Mouse (Mus musculus): ENCODE data around the gene Slc26a8. TPM values are rescaled to one million over a fixed set of nuclear protein-coding genes. Genes with fewer than 3 reads are reported as not detected.

Gene Slc26a8
- total RNA-seq, 1 experiment, result 1.1 TPM

DNA sequence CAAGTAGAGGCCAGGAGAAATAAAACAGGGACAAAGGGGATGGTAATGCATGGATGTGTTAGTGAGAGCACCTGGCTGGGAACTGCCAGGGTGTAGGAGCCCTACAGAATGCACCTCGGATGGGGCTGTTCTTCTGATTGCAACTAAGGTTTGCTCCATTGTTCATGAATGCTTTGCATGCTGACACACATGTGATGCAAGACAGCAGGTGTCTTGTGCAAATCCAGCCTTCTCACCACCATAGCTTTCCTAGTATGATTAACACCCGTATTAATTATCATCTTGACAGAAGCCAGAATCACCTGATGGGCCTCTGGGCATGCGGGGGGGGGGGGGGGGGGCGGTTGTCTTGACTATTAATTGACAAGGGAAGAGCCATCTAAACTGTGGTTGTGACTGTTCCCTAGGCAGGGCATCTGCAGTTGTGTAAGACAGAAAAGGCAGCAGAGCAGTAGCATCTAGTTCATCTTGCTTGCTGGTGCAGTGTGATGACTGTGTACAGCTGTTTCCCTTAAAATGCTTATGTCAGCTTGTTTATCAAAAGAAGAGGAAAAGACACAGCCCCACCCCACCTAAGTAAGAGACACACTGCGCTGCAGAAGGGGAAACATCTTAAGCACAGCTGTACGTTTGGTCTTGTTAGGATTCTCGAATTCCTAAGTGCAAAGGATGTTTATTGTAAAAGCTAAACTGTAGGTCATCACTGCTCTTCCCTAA lies 26.0 kb upstream of the Slc26a8 start:
- Histone ChIP-seq H3K9ac (ENCODE audit: insufficient read depth, low read depth, low read length, poor library complexity, severe bottlenecking) (no peak overlapping the region), H3K9me3 (ENCODE audit: control insufficient read depth, insufficient read depth, low read depth, low read length) (no peaks in the 10 kb centered on the region), H3K27ac (ENCODE audit: insufficient read depth, low read depth, low read length, poor library complexity, severe bottlenecking) (no peak overlapping the region), H3K36me3 (ENCODE audit: control insufficient read depth, insufficient read depth, low read length, poor library complexity, severe bottlenecking) (peaks cover 29% of the 10 kb centered on the region), H3K4me3 (ENCODE audit: insufficient read depth in 1 of 2, low read depth in 1 of 2, low read length in 2 of 2, poor library complexity in 1 of 2, severe bottlenecking in 1 of 2) (no peak overlapping the region), H3K4me1 (ENCODE audit: control insufficient read depth in 2 of 2, insufficient read depth in 2 of 2, low read length in 2 of 2, poor library complexity in 1 of 2) (peaks cover 0 to 2% of the 10 kb centered on the region in 2 experiments; a peak in 2 of 4 replicates)
- TF ChIP-seq ZC3H11A (IDR thresholded peaks at IDR 0.05; ENCODE audit: borderline replicate concordance, low read depth, low read length) (no peak), ZNF384 (IDR thresholded peaks at IDR 0.05; ENCODE audit: low read depth, low read length) (no peak), CHD2 (IDR thresholded peaks at IDR 0.05; ENCODE audit: low read depth, low read length) (no peak), HCFC1 (IDR thresholded peaks at IDR 0.05; ENCODE audit: borderline replicate concordance, insufficient read depth, low read length) (no peak), MAFK (IDR thresholded peaks at IDR 0.05; ENCODE audit: insufficient read depth, low read depth, low read length) (peak; percentile 71)
- in situ Hi-C loops (cut with MboI; ENCODE audit: low sequenced_read_pairs in 2 of 2, unreplicated experiment in 2 of 2), result no loop called here
- no peak for DNase-seq (ENCODE audit: low read depth, low spot score)

GRCm38 (mm10) chr17:28714006-28714405 lies 24.0 kb upstream of the Slc26a8 start:
- no peak overlapping the region for H3K27ac ChIP-seq (ENCODE audit: insufficient read depth, low read depth, low read length, poor library complexity, severe bottlenecking)
- in situ Hi-C loops (cut with MboI; ENCODE audit: low sequenced_read_pairs in 2 of 2, unreplicated experiment in 2 of 2), result no loop called here
- H3K9ac ChIP-seq (ENCODE audit: insufficient read depth, low read depth, low read length, poor library complexity, severe bottlenecking), result no peak overlapping the region
- no peak overlapping the region for H3K4me3 ChIP-seq (ENCODE audit: insufficient read depth in 1 of 2, low read depth in 1 of 2, low read length in 2 of 2, poor library complexity in 1 of 2, severe bottlenecking in 1 of 2)
- DNase-seq (ENCODE audit: low read depth, low spot score), result no peak
- peaks cover 0 to 6% of the 10 kb centered on the region in 2 experiments; a peak in 2 of 4 replicates for H3K4me1 ChIP-seq (ENCODE audit: control insufficient read depth in 2 of 2, insufficient read depth in 2 of 2, low read length in 2 of 2, poor library complexity in 1 of 2)
- H3K9me3 ChIP-seq (ENCODE audit: control insufficient read depth, insufficient read depth, low read depth, low read length), result no peaks in the 10 kb centered on the region
- TF ChIP-seq ZNF384 (IDR thresholded peaks at IDR 0.05; ENCODE audit: low read depth, low read length) (no peak), ZC3H11A (IDR thresholded peaks at IDR 0.05; ENCODE audit: borderline replicate concordance, low read depth, low read length) (no peak), MAFK (IDR thresholded peaks at IDR 0.05; ENCODE audit: insufficient read depth, low read depth, low read length) (no peak)
- peaks cover 24% of the 10 kb centered on the region for H3K36me3 ChIP-seq (ENCODE audit: control insufficient read depth, insufficient read depth, low read length, poor library complexity, severe bottlenecking)

DNA sequence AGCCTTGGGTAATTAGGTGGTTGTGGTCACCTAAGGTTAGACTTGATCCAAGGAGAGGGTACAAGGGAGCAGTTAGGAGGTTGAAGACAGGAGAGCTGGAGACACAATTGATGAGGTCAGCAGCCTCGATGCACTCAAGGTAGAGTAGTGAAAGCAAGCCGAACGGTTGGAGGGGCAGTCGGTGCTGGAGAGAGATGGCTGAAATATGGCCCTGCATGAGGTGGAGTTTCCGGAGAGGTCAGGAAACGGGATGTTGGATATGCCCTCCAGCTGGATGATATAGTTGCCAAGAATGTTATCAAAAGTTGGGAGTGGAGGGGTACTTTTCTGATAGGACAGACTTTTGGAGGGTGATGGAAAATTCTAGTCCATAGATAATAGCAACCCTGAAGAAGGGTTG lies 22.3 kb upstream of the Slc26a8 start:
- Histone ChIP-seq H3K27ac (ENCODE audit: insufficient read depth, low read depth, low read length, poor library complexity, severe bottlenecking) (no peak overlapping the region), H3K4me1 (ENCODE audit: control insufficient read depth in 2 of 2, insufficient read depth in 2 of 2, low read length in 2 of 2, poor library complexity in 1 of 2) (peaks cover 0 to 5% of the 10 kb centered on the region in 2 experiments; a peak in 2 of 4 replicates)
- TF ChIP-seq CHD2 (IDR thresholded peaks at IDR 0.05; ENCODE audit: low read depth, low read length) (no peak), ZNF384 (IDR thresholded peaks at IDR 0.05; ENCODE audit: low read depth, low read length) (no peak), ZC3H11A (IDR thresholded peaks at IDR 0.05; ENCODE audit: borderline replicate concordance, low read depth, low read length) (no peak), MAFK (IDR thresholded peaks at IDR 0.05; ENCODE audit: insufficient read depth, low read depth, low read length) (no peak), HCFC1 (IDR thresholded peaks at IDR 0.05; ENCODE audit: borderline replicate concordance, insufficient read depth, low read length) (no peak)

DNA sequence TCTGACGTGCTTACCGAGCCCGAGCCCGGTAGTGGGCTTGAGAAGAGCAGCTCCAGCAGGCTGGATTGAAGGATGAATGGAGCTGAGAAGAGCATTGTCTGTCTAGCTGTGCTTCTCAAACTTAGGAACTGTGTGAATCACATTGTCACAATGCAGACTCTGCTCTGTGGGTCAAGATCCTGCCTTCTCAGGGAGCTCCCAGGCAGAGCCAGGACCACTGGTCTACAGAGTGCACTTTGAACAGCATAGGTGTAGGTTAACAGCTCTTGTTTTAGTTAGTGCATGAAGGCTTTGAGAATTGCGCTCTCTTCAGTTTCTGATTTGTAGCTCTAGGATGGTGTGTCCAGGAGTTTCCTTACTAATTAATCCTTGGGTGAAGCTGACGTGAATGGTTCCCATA lies 21.2 kb upstream of the Slc26a8 start:
- H3K4me3 ChIP-seq (ENCODE audit: insufficient read depth in 1 of 2, low read depth in 1 of 2, low read length in 2 of 2, poor library complexity in 1 of 2, severe bottlenecking in 1 of 2), result no peak overlapping the region
- no peak overlapping the region for H3K9ac ChIP-seq (ENCODE audit: insufficient read depth, low read depth, low read length, poor library complexity, severe bottlenecking)
- no peaks in the 10 kb centered on the region for H3K9me3 ChIP-seq (ENCODE audit: control insufficient read depth, insufficient read depth, low read depth, low read length)
- no peak overlapping the region for H3K27ac ChIP-seq (ENCODE audit: insufficient read depth, low read depth, low read length, poor library complexity, severe bottlenecking)
- peaks cover 16% of the 10 kb centered on the region for H3K36me3 ChIP-seq (ENCODE audit: control insufficient read depth, insufficient read depth, low read length, poor library complexity, severe bottlenecking)
- in situ Hi-C loops (cut with MboI; ENCODE audit: low sequenced_read_pairs in 2 of 2, unreplicated experiment in 2 of 2), result no loop called here
- H3K4me1 ChIP-seq (ENCODE audit: control insufficient read depth in 2 of 2, insufficient read depth in 2 of 2, low read length in 2 of 2, poor library complexity in 1 of 2), result peaks cover 0 to 4% of the 10 kb centered on the region in 2 experiments; a peak in 2 of 4 replicates
- DNase-seq (ENCODE audit: low read depth, low spot score), result no peak
- TF ChIP-seq ZC3H11A (IDR thresholded peaks at IDR 0.05; ENCODE audit: borderline replicate concordance, low read depth, low read length) (no peak), HCFC1 (IDR thresholded peaks at IDR 0.05; ENCODE audit: borderline replicate concordance, insufficient read depth, low read length) (no peak), ZNF384 (IDR thresholded peaks at IDR 0.05; ENCODE audit: low read depth, low read length) (no peak), CHD2 (IDR thresholded peaks at IDR 0.05; ENCODE audit: low read depth, low read length) (no peak)

More for the DNA sequence above, 22.3 kb upstream of the Slc26a8 start:
- Histone ChIP-seq H3K9ac (ENCODE audit: insufficient read depth, low read depth, low read length, poor library complexity, severe bottlenecking) (no peak overlapping the region), H3K36me3 (ENCODE audit: control insufficient read depth, insufficient read depth, low read length, poor library complexity, severe bottlenecking) (peaks cover 18% of the 10 kb centered on the region), H3K9me3 (ENCODE audit: control insufficient read depth, insufficient read depth, low read depth, low read length) (no peaks in the 10 kb centered on the region), H3K4me3 (ENCODE audit: insufficient read depth in 1 of 2, low read depth in 1 of 2, low read length in 2 of 2, poor library complexity in 1 of 2, severe bottlenecking in 1 of 2) (no peak overlapping the region)
- in situ Hi-C loops (cut with MboI; ENCODE audit: low sequenced_read_pairs in 2 of 2, unreplicated experiment in 2 of 2), result no loop called here
- no peak for DNase-seq (ENCODE audit: low read depth, low spot score)

Data from ES-E14 (cell line).